Mouse (Mus musculus): ENCODE measurements at regions not wholly inside any gene's neighbourhood (a gene's known extent, or its start where the extent isn't known, plus 50 kb on each side); places are given as distances from the start of the nearest gene placed in this dataset.

GRCm38 (mm10) chr8:39297548-39298306 is 1377.2 kb upstream of the Adam24 start:
- no peak for TF ChIP-seq ZNF384 (IDR thresholded peaks at IDR 0.05; ENCODE audit: low read depth, low read length)
- TF ChIP-seq ZC3H11A (IDR thresholded peaks at IDR 0.05; ENCODE audit: borderline replicate concordance, low read depth, low read length) = no peak
- TF ChIP-seq CHD2 (IDR thresholded peaks at IDR 0.05; ENCODE audit: low read depth, low read length) = no peak
- no peak for TF ChIP-seq HCFC1 (IDR thresholded peaks at IDR 0.05; ENCODE audit: borderline replicate concordance, insufficient read depth, low read length)

All from ES-E14 (cell line).